7 mouse cellular contexts compared by ENCODE assay signal in genomic region chr11:96978401-96979246, GRCm38 (mm10). TPM values are rescaled to one million over a fixed set of nuclear protein-coding genes. Genes with fewer than 3 reads are reported as not detected.
DNase-seq lines count a peak whose midpoint lies in the region; ATAC-seq lines count a peak whose summit lies in the region.

No protein-coding gene starts in this region.

- 35% methylated on average over 17 of the region's 17 CpGs for WGBS in forebrain, embryonic 12.5 days
- WGBS in limb, embryonic 13.5 days = 31% methylated on average over 17 of the region's 17 CpGs
- WGBS in stomach, embryonic 16.5 days = 22% methylated on average over 17 of the region's 17 CpGs

- ATAC-seq in megakaryocyte, adult 5-6 weeks (ENCODE audit: poor library complexity, severe bottlenecking) = no peak
- ATAC-seq in forebrain, embryonic 12.5 days (ENCODE audit: low FRiP score) = no peak
- no peak for ATAC-seq in limb, embryonic 13.5 days (ENCODE audit: low FRiP score, low read depth)
- ATAC-seq in stomach, embryonic 16.5 days (ENCODE audit: insufficient read depth, low FRiP score) = no peak

- H3K4me3 ChIP-seq in megakaryocyte, embryonic 14.5 days (replicated peaks) = peak overlapping the region; percentile 92
- peak overlapping the region; percentile 88 for H3K4me3 ChIP-seq in forebrain, embryonic 12.5 days (replicated peaks)
- H3K4me3 ChIP-seq in limb, embryonic 13.5 days = peak overlapping the region; percentile 61
- peak overlapping the region; percentile 74 for H3K4me3 ChIP-seq in stomach, embryonic 16.5 days (replicated peaks; ENCODE audit: low read length)

- peak overlapping the region; percentile 82 for H3K27ac ChIP-seq in forebrain, embryonic 12.5 days
- peak overlapping the region; percentile 79 for H3K27ac ChIP-seq in limb, embryonic 13.5 days
- peak overlapping the region; percentile 93 for H3K27ac ChIP-seq in stomach, embryonic 16.5 days (ENCODE audit: low read length)

- H3K9me3 ChIP-seq in megakaryocyte, embryonic 14.5 days = no peaks in the 10 kb centered on the region
- H3K9me3 ChIP-seq in forebrain, embryonic 12.5 days = no peaks in the 10 kb centered on the region
- H3K9me3 ChIP-seq in limb, embryonic 13.5 days = no peaks in the 10 kb centered on the region
- H3K9me3 ChIP-seq in stomach, embryonic 16.5 days (replicated peaks; ENCODE audit: control insufficient read depth, low read length) = no peaks in the 10 kb centered on the region

- H3K9ac ChIP-seq in forebrain, embryonic 12.5 days = peak overlapping the region; percentile 72
- H3K9ac ChIP-seq in limb, embryonic 13.5 days = peak overlapping the region; percentile 76
- peak overlapping the region; percentile 92 for H3K9ac ChIP-seq in stomach, embryonic 16.5 days (ENCODE audit: low read length)

- peaks cover 1% of the 10 kb centered on the region for H3K36me3 ChIP-seq in megakaryocyte, embryonic 14.5 days (replicated peaks; ENCODE audit: low read length)
- H3K36me3 ChIP-seq in forebrain, embryonic 12.5 days (replicated peaks) = no peaks in the 10 kb centered on the region
- no peaks in the 10 kb centered on the region for H3K36me3 ChIP-seq in limb, embryonic 13.5 days
- no peaks in the 10 kb centered on the region for H3K36me3 ChIP-seq in stomach, embryonic 16.5 days (ENCODE audit: control insufficient read depth, insufficient read depth, low read length)

- H3K4me2 ChIP-seq in forebrain, embryonic 12.5 days = peak overlapping the region; percentile 83
- peak overlapping the region; percentile 95 for H3K4me2 ChIP-seq in limb, embryonic 13.5 days (replicated peaks)
- peak overlapping the region; percentile 88 for H3K4me2 ChIP-seq in stomach, embryonic 16.5 days (ENCODE audit: low read depth, low read length)

- peaks cover 14% of the 10 kb centered on the region for H3K27me3 ChIP-seq in megakaryocyte, embryonic 14.5 days (replicated peaks)
- peaks cover 12% of the 10 kb centered on the region for H3K27me3 ChIP-seq in forebrain, embryonic 12.5 days
- 0 out of 2 replicates have a peak, but pooled peaks cover 9% of the 10 kb centered on the region for H3K27me3 ChIP-seq in limb, embryonic 13.5 days
- H3K27me3 ChIP-seq in stomach, embryonic 16.5 days (ENCODE audit: control insufficient read depth, insufficient read depth, low read length) = no peaks in the 10 kb centered on the region

- peaks cover 68% of the 10 kb centered on the region for H3K4me1 ChIP-seq in megakaryocyte, embryonic 14.5 days
- H3K4me1 ChIP-seq in forebrain, embryonic 12.5 days = peaks cover 30% of the 10 kb centered on the region
- H3K4me1 ChIP-seq in limb, embryonic 13.5 days = peaks cover 27% of the 10 kb centered on the region
- peaks cover 19% of the 10 kb centered on the region for H3K4me1 ChIP-seq in stomach, embryonic 16.5 days (ENCODE audit: control insufficient read depth, insufficient read depth, low read length)

- no peak for DNase-seq in layer of hippocampus, adult 9-11 months
- no peak for DNase-seq in frontal cortex, postnatal 36 days (ENCODE audit: low spot score in 2 of 2)

RNA-seq across cellular contexts. Expression of gene Sp2, which starts 4.1 kb away (rescaled TPM):
- polyA plus RNA-seq in megakaryocyte, embryonic 14.5 days (2012; ENCODE audit: insufficient read depth, low replicate concordance) = 34.2 and 36.6 TPM in 2 replicates
- 45.7 and 46.6 TPM in 2 replicates for total RNA-seq in megakaryocyte, adult 5-6 weeks (2015)
- total RNA-seq in megakaryocyte, adult 5-6 weeks (2017) = 5.3 and 8.3 TPM in 2 replicates
- polyA plus RNA-seq in forebrain, embryonic 12.5 days (2016; fragmentation: Nextera tagmentation; extraction: Ambion mirVana) = 23.1 and 27.2 TPM in 2 replicates
- 16.9 and 18.7 TPM in 2 replicates for polyA plus RNA-seq in limb, embryonic 13.5 days (2015; fragmentation: Nextera tagmentation; extraction: Ambion mirVana)
- 13.4 and 14.6 TPM in 2 replicates for polyA plus RNA-seq in stomach, embryonic 16.5 days (2015; fragmentation: Nextera tagmentation; extraction: Ambion mirVana)

RNA-seq across cellular contexts. Expression of gene Sp6, which starts 34.6 kb away (rescaled TPM):
- polyA plus RNA-seq in megakaryocyte, embryonic 14.5 days (2012; ENCODE audit: insufficient read depth, low replicate concordance) = 0.77 and 1.4 TPM in 2 replicates
- 0.13 TPM in 1 of 2 replicates, not detected in the other for total RNA-seq in megakaryocyte, adult 5-6 weeks (2015)
- total RNA-seq in megakaryocyte, adult 5-6 weeks (2017) = not detected in 2 replicates
- polyA plus RNA-seq in forebrain, embryonic 12.5 days (2016; fragmentation: Nextera tagmentation; extraction: Ambion mirVana) = 0.26 and 0.51 TPM in 2 replicates
- 3.6 and 4.3 TPM in 2 replicates for polyA plus RNA-seq in limb, embryonic 13.5 days (2015; fragmentation: Nextera tagmentation; extraction: Ambion mirVana)
- 6.1 and 9.7 TPM in 2 replicates for polyA plus RNA-seq in stomach, embryonic 16.5 days (2015; fragmentation: Nextera tagmentation; extraction: Ambion mirVana)

RNA-seq across cellular contexts. Expression of gene Pnpo, which starts 34.8 kb away (rescaled TPM):
- 2.0 and 16.6 TPM in 2 replicates for polyA plus RNA-seq in megakaryocyte, embryonic 14.5 days (2012; ENCODE audit: insufficient read depth, low replicate concordance)
- 16.8 and 19.9 TPM in 2 replicates for total RNA-seq in megakaryocyte, adult 5-6 weeks (2015)
- 29.1 and 32.8 TPM in 2 replicates for total RNA-seq in megakaryocyte, adult 5-6 weeks (2017)
- 17.2 and 17.4 TPM in 2 replicates for polyA plus RNA-seq in forebrain, embryonic 12.5 days (2016; fragmentation: Nextera tagmentation; extraction: Ambion mirVana)
- polyA plus RNA-seq in limb, embryonic 13.5 days (2015; fragmentation: Nextera tagmentation; extraction: Ambion mirVana) = 21.2 and 25.0 TPM in 2 replicates
- polyA plus RNA-seq in stomach, embryonic 16.5 days (2015; fragmentation: Nextera tagmentation; extraction: Ambion mirVana) = 70.7 and 76.8 TPM in 2 replicates

RNA-seq across cellular contexts. Expression of gene Prr15l, which starts 50.7 kb away (rescaled TPM):
- not detected in 2 replicates for polyA plus RNA-seq in megakaryocyte, embryonic 14.5 days (2012; ENCODE audit: insufficient read depth, low replicate concordance)
- total RNA-seq in megakaryocyte, adult 5-6 weeks (2015) = 0.07 TPM in 1 of 2 replicates, not detected in the other
- total RNA-seq in megakaryocyte, adult 5-6 weeks (2017) = 0.16 and 0.29 TPM in 2 replicates
- 0.58 and 0.60 TPM in 2 replicates for polyA plus RNA-seq in forebrain, embryonic 12.5 days (2016; fragmentation: Nextera tagmentation; extraction: Ambion mirVana)
- 0.60 and 0.97 TPM in 2 replicates for polyA plus RNA-seq in limb, embryonic 13.5 days (2015; fragmentation: Nextera tagmentation; extraction: Ambion mirVana)
- polyA plus RNA-seq in stomach, embryonic 16.5 days (2015; fragmentation: Nextera tagmentation; extraction: Ambion mirVana) = 70.8 and 81.7 TPM in 2 replicates

RNA-seq across cellular contexts. Expression of gene Scrn2, which starts 51.1 kb away (rescaled TPM):
- polyA plus RNA-seq in megakaryocyte, embryonic 14.5 days (2012; ENCODE audit: insufficient read depth, low replicate concordance) = 4.5 and 11.2 TPM in 2 replicates
- 0.48 and 1.4 TPM in 2 replicates for total RNA-seq in megakaryocyte, adult 5-6 weeks (2015)
- 5.1 and 5.4 TPM in 2 replicates for total RNA-seq in megakaryocyte, adult 5-6 weeks (2017)
- 26.0 and 28.0 TPM in 2 replicates for polyA plus RNA-seq in forebrain, embryonic 12.5 days (2016; fragmentation: Nextera tagmentation; extraction: Ambion mirVana)
- 27.2 and 27.7 TPM in 2 replicates for polyA plus RNA-seq in limb, embryonic 13.5 days (2015; fragmentation: Nextera tagmentation; extraction: Ambion mirVana)
- 20.3 and 20.7 TPM in 2 replicates for polyA plus RNA-seq in stomach, embryonic 16.5 days (2015; fragmentation: Nextera tagmentation; extraction: Ambion mirVana)
